15 mouse cellular contexts compared by ENCODE assay signal in genomic region chr3:88446471-88447123, GRCm38 (mm10). TPM values are rescaled to one million over a fixed set of nuclear protein-coding genes. Genes with fewer than 3 reads are reported as not detected.
DNase-seq lines count a peak whose midpoint lies in the region; ATAC-seq and TF ChIP-seq lines count a peak whose summit lies in the region.
"Had no signal": no experiment of that assay in that cellular context is flagged by ENCODE, and none has a peak within 500 bp of the region (broad histone marks: within the 10 kb centered on the region; RNA-seq: fewer than 3 reads in every experiment).

No protein-coding gene starts in this region.

- TF ChIP-seq CTCF in lung, embryonic 14.5 days (IDR thresholded peaks at IDR 0.05; ENCODE audit: low read depth), result no peak

- 56% methylated on average over 8 of the region's 8 CpGs for WGBS in lung, embryonic 14.5 days
- WGBS in hindbrain, embryonic 16.5 days, result 74% methylated on average over 8 of the region's 8 CpGs

- H3K27ac ChIP-seq in lung, embryonic 14.5 days (ENCODE audit: low read depth), result no peak overlapping the region
- H3K27ac ChIP-seq in hindbrain, embryonic 16.5 days (ENCODE audit: low read depth, low read length), result no peak overlapping the region
- H3K27ac ChIP-seq: embryonic facial prominence, embryonic 12.5 days; forebrain, embryonic 10.5 days; hindbrain, embryonic 10.5 days; liver, embryonic 14.5 days had no signal

- intact Hi-C loops in heart, postnatal 25 days (cut with DNase I), result no loop called here

- H3K4me3 ChIP-seq in lung, embryonic 14.5 days (ENCODE audit: low read depth, low read length), result no peak overlapping the region
- H3K4me3 ChIP-seq in hindbrain, embryonic 16.5 days (ENCODE audit: low read length), result no peak overlapping the region
- H3K4me3 ChIP-seq: embryonic facial prominence, embryonic 12.5 days; forebrain, embryonic 10.5 days; hindbrain, embryonic 10.5 days had no signal

- no peaks in the 10 kb centered on the region for H3K36me3 ChIP-seq in lung, embryonic 14.5 days (ENCODE audit: insufficient read depth)
- peaks cover 13% of the 10 kb centered on the region for H3K36me3 ChIP-seq in hindbrain, embryonic 16.5 days (ENCODE audit: control insufficient read depth, insufficient read depth, low read length)
- H3K36me3 ChIP-seq: forebrain, embryonic 10.5 days; hindbrain, embryonic 10.5 days had no signal

- no peaks in the 10 kb centered on the region for H3K9me3 ChIP-seq in lung, embryonic 14.5 days (ENCODE audit: low read depth, low read length)
- no peaks in the 10 kb centered on the region for H3K9me3 ChIP-seq in hindbrain, embryonic 16.5 days (ENCODE audit: control insufficient read depth, low read length)
- H3K9me3 ChIP-seq: embryonic facial prominence, embryonic 12.5 days; forebrain, embryonic 10.5 days; hindbrain, embryonic 10.5 days had no signal

- no peak overlapping the region for H3K9ac ChIP-seq in lung, embryonic 14.5 days
- no peak overlapping the region for H3K9ac ChIP-seq in hindbrain, embryonic 16.5 days (ENCODE audit: low read depth, low read length)
- H3K9ac ChIP-seq: embryonic facial prominence, embryonic 12.5 days; liver, embryonic 14.5 days had no signal

- H3K4me1 ChIP-seq in lung, embryonic 14.5 days (ENCODE audit: insufficient read depth), result peaks cover 7% of the 10 kb centered on the region; the same call in 1 of the 2 replicates
- H3K4me1 ChIP-seq in hindbrain, embryonic 16.5 days (ENCODE audit: control insufficient read depth, insufficient read depth, low read depth, low read length), result no peaks in the 10 kb centered on the region

- no peak overlapping the region for H3K4me2 ChIP-seq in lung, embryonic 14.5 days
- no peak overlapping the region for H3K4me2 ChIP-seq in hindbrain, embryonic 16.5 days (ENCODE audit: low read length)
- H3K4me2 ChIP-seq: embryonic facial prominence, embryonic 12.5 days had no signal

- peak; percentile 95 for DNase-seq in heart, adult 11 months
- no peak for DNase-seq in heart, postnatal 25 days (ENCODE audit: low spot score)
- DNase-seq in lung, embryonic 14.5 days, result peak; percentile 62
- no peak for DNase-seq in lung, postnatal 36 days
- peak; percentile 28 for DNase-seq in heart, postnatal 4 days
- DNase-seq in adrenal gland, adult 8-10 months, result no peak
- DNase-seq: cerebellum, postnatal 14 days; kidney, adult 11 months; spleen, adult 18-20 months had no signal

- no peaks in the 10 kb centered on the region for H3K27me3 ChIP-seq in lung, embryonic 14.5 days (ENCODE audit: insufficient read depth, low read length)
- H3K27me3 ChIP-seq in hindbrain, embryonic 16.5 days (replicated peaks; ENCODE audit: control insufficient read depth, insufficient read depth, low read length), result no peaks in the 10 kb centered on the region
- H3K27me3 ChIP-seq: embryonic facial prominence, embryonic 12.5 days had no signal

- ATAC-seq in lung, embryonic 14.5 days (ENCODE audit: insufficient read depth), result no peak
- ATAC-seq in hindbrain, embryonic 16.5 days, result no peak
- ATAC-seq in frontal cortex, adult (ENCODE audit: low TSS enrichment), result no peak

RNA-seq across cellular contexts. Expression of gene Sema4a, which starts 14.4 kb away (rescaled TPM):
- total RNA-seq in heart, postnatal 25 days (2021), result 1 to 10 TPM; 1.9 to 3.7 TPM
- 2.8 TPM in 2 replicates for polyA plus RNA-seq in lung, embryonic 14.5 days (2014; fragmentation: Nextera tagmentation; extraction: Ambion mirVana)
- total RNA-seq in heart, postnatal 4 days (2021), result 1 to 10 TPM; 1.5 to 1.7 TPM
- polyA plus RNA-seq in hindbrain, embryonic 16.5 days (2015; fragmentation: Nextera tagmentation; extraction: Ambion mirVana), result 32.3 and 32.8 TPM in 2 replicates
- total RNA-seq in adrenal gland, adult 8-10 months (2022), result 10 to 100 TPM; 12.2 to 14.0 (median 12.5) TPM

RNA-seq across cellular contexts. Expression of gene Slc25a44, which starts 21.7 kb away (rescaled TPM):
- 10 to 100 TPM; 11.2 to 13.2 TPM for total RNA-seq in heart, postnatal 25 days (2021)
- 16.6 and 18.3 TPM in 2 replicates for polyA plus RNA-seq in lung, embryonic 14.5 days (2014; fragmentation: Nextera tagmentation; extraction: Ambion mirVana)
- 10 to 100 TPM; 13.9 to 14.6 TPM for total RNA-seq in heart, postnatal 4 days (2021)
- 40.3 and 42.3 TPM in 2 replicates for polyA plus RNA-seq in hindbrain, embryonic 16.5 days (2015; fragmentation: Nextera tagmentation; extraction: Ambion mirVana)
- 10 to 100 TPM; 44.3 to 50.8 (median 47.0) TPM for total RNA-seq in adrenal gland, adult 8-10 months (2022)

RNA-seq across cellular contexts. Expression of gene Pmf1, which starts 36.5 kb away (rescaled TPM):
- total RNA-seq in heart, postnatal 25 days (2021), result 10 to 100 TPM; 19.1 to 20.5 TPM
- polyA plus RNA-seq in lung, embryonic 14.5 days (2014; fragmentation: Nextera tagmentation; extraction: Ambion mirVana), result 162 and 173 TPM in 2 replicates
- 10 to 100 TPM; 87.5 to 88.0 TPM for total RNA-seq in heart, postnatal 4 days (2021)
- 30.6 and 34.4 TPM in 2 replicates for polyA plus RNA-seq in hindbrain, embryonic 16.5 days (2015; fragmentation: Nextera tagmentation; extraction: Ambion mirVana)
- 10 to 100 TPM; 31.5 to 46.9 (median 34.3) TPM for total RNA-seq in adrenal gland, adult 8-10 months (2022)

Comparison
In these comparisons a context has a peak if more than half of its experiments do, and no peak if none do; other contexts are left out.
1. DNase-seq: peak in heart, adult 11 months (single experiment), lung, embryonic 14.5 days (single experiment) and heart, postnatal 4 days (single experiment); none in heart, postnatal 25 days (single experiment), lung, postnatal 36 days (single experiment) and adrenal gland, adult 8-10 months (single experiment).